Mouse (Mus musculus) left cerebral cortex, adult 18-20 months (tissue): ENCODE results near the gene Slc34a1. TPM values are rescaled to one million over a fixed set of nuclear protein-coding genes. Genes with fewer than 3 reads are reported as not detected.
A peak's percentile ranks its signal among the peaks of the same experiment; 100 is the strongest.

Experiments
- DNase-seq, 2 experiments: peaks; one replicate each; pipeline ENCODE4 v3.0.0; 2021 to 2022; ENCODE audit warnings: low spot score in 2 of 2, mixed read lengths in 1 of 2
- long read RNA-seq, 2 experiments: library from polyadenylated mRNA; stranded (forward); transcript quantifications; one replicate each; pipeline ENCODE4 v2.0.0; 2021
- total RNA-seq, 2 experiments: library from RNA; stranded (reverse); gene quantifications; 2 replicates each; pipeline ENCODE4 v1.2.3; 2021

Slc34a1 gene
- total RNA-seq, result not detected
- long read RNA-seq, experiment 1, partial matches to known transcripts, result 0 of 1 reads
- long read RNA-seq, experiment 1, other reads (novel, unspliced or antisense), result 1 of 1 reads
- long read RNA-seq, experiment 2, result 0 reads

- DNase-seq, result no peak
Measured at GRCm38 (mm10) chr13:55398088-55398487, at the start of gene Slc34a1. TSS of gene Slc34a1 (plus strand) at chr13:55398187.

- DNase-seq, result no peak
Measured at GRCm38 (mm10) chr13:55361145-55361544, 36.8 kb upstream of the Slc34a1 start.

- DNase-seq, result no peak
Measured at GRCm38 (mm10) chr13:55361974-55362452, 36.0 kb upstream of the Slc34a1 start.

GRCm38 (mm10) chr13:55362453-55363060 lies 35.4 kb upstream of the Slc34a1 start, which contains the start of gene Lman2:
TSS of gene Lman2 (minus strand) at chr13:55362783.
- DNase-seq, result peak; percentile 96 to 97

- DNase-seq, result no peak
Measured at GRCm38 (mm10) chr13:55368401-55368800, 29.6 kb upstream of the Slc34a1 start.

- peak; percentile 48 to 57 for DNase-seq
Measured at GRCm38 (mm10) chr13:55369531-55370114, 28.4 kb upstream of the Slc34a1 start, which contains the start of gene Rgs14. TSS of gene Rgs14 (plus strand) at chr13:55369732.

- no peak for DNase-seq
Measured at GRCm38 (mm10) chr13:55370234-55370633, 27.8 kb upstream of the Slc34a1 start.

- DNase-seq, result no peak
Measured at GRCm38 (mm10) chr13:55371007-55371681, 26.8 kb upstream of the Slc34a1 start.

- DNase-seq, result no peak
Measured at GRCm38 (mm10) chr13:55371740-55372139, 26.2 kb upstream of the Slc34a1 start.

- no peak for DNase-seq
Measured at GRCm38 (mm10) chr13:55374206-55374924, 23.6 kb upstream of the Slc34a1 start.

- no peak for DNase-seq
Measured at GRCm38 (mm10) chr13:55375877-55376276, 22.1 kb upstream of the Slc34a1 start.

GRCm38 (mm10) chr13:55378907-55379580 lies 18.9 kb upstream of the Slc34a1 start:
- no peak for DNase-seq

GRCm38 (mm10) chr13:55381790-55382189 lies 16.2 kb upstream of the Slc34a1 start:
- peak; percentile 84 to 88 for DNase-seq

GRCm38 (mm10) chr13:55390644-55391043 lies 7.3 kb upstream of the Slc34a1 start:
- DNase-seq, result no peak

- no peak for DNase-seq
Measured at GRCm38 (mm10) chr13:55391626-55392029, 6.4 kb upstream of the Slc34a1 start.

GRCm38 (mm10) chr13:55392933-55393332 lies 5.1 kb upstream of the Slc34a1 start:
- no peak for DNase-seq

GRCm38 (mm10) chr13:55399300-55400038 lies 1.5 kb downstream of the Slc34a1 start:
- no peak for DNase-seq

- no peak for DNase-seq
Measured at GRCm38 (mm10) chr13:55400039-55400346, 2.0 kb downstream of the Slc34a1 start.

GRCm38 (mm10) chr13:55403266-55403665 lies 5.3 kb downstream of the Slc34a1 start:
- DNase-seq, result no peak
